Mouse (Mus musculus) testis, adult 2 months (tissue): ENCODE results near the gene Tex37.

Experiments
- CTCF ChIP-seq: fragments of 200-500 bp; IDR thresholded peaks from 2 replicates; pipeline ENCODE4 v1.5.1; 2012; ENCODE audit warnings: low read depth, mild to moderate bottlenecking, inconsistent platforms, low read length, moderate library complexity; ENCODE audit not compliant: control insufficient read depth, insufficient read depth, insufficient replicate concordance
- POLR2A ChIP-seq: fragments of 200-500 bp; IDR thresholded peaks from 2 replicates; pipeline ENCODE4 v1.6.1; 2012; ENCODE audit warnings: low read depth, mild to moderate bottlenecking, inconsistent platforms, low read length, moderate library complexity; ENCODE audit not compliant: control insufficient read depth

DNA sequence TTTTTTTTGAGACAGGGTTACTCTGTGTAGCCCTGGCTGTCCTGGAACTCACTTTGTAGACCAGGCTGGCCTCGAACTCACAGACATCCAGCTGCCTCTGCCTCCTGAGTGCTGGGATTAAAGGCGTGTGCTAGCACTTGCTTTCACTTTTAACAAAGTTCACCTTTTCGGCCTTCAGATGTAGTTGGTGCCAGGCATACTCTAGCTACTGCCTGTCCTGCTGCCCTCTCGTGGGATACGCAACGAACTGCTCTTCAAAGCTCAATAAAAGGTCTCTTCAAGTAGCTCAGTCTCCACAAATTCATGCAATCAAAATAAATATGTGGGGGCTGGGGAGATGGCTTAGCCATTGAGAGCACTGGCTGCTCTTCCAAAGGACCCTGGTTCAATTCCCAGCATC, 20.6 kb downstream of the Tex37 start:
- TF ChIP-seq CTCF (no peak; the same call in 1 of the 2 replicates), POLR2A (no peak)
